Mouse (Mus musculus): ENCODE results near the gene Mss51. TPM values are rescaled to one million over a fixed set of nuclear protein-coding genes. Genes with fewer than 3 reads are reported as not detected.

The Mss51 gene
- 0.55 TPM in 2 replicates for polyA plus RNA-seq (2014; fragmentation: Nextera tagmentation; extraction: Ambion mirVana)

- no peaks in the 10 kb centered on the region for H3K9me3 ChIP-seq (ENCODE audit: control insufficient read depth, low read length)
- no peak within 1 kb of the TSS for H3K4me2 ChIP-seq (replicated peaks)
- no peak within 1 kb of the TSS for H3K27ac ChIP-seq
- no peak within 1 kb of the TSS for H3K4me3 ChIP-seq (replicated peaks; ENCODE audit: low read length)
- ATAC-seq (ENCODE audit: low FRiP score) (no peak), DNase-seq (ENCODE audit: low spot score) (no peak)
- 69% methylated on average over 2 of the region's 2 CpGs for WGBS
- H3K27me3 ChIP-seq (ENCODE audit: control insufficient read depth, insufficient read depth, low read length): no peaks in the 10 kb centered on the region
- no peak within 1 kb of the TSS for H3K9ac ChIP-seq
- H3K36me3 ChIP-seq (replicated peaks; ENCODE audit: control insufficient read depth, insufficient read depth): peaks cover 53% of the 10 kb centered on the region
- H3K4me1 ChIP-seq (replicated peaks; ENCODE audit: control insufficient read depth, insufficient read depth, low read length): no peaks in the 10 kb centered on the region
Observed at GRCm38 (mm10) chr14:20496603-20497002, at the start of gene Mss51. Gene Mss51 (minus strand): TSS chr14:20496901.

DNA sequence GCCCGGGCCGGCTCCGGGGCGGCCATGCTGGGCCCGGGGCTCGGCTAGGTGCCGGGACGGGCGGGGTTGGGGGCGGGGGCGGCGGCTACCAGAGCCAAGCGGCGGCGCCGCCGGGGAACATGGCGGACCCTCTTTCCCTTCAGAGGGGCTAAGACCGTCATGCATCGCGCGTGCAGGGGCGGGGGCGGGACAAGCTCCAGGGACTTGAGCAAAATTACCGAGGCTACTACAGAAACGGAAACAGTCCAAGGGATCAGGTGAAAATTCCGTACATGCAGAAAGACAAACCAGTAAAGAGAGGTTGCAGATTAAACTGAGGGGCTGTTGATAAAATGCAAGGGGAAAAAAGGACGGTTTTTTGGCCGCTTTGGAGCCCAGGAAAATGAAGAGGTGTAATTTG is 49.7 kb upstream of the Mss51 start, which contains the start of gene Ppp3cb:
Gene Ppp3cb, minus strand, starts transcription at position 159 of the 400 bp plus-strand sequence.
- whole genome bisulfite sequencing: under 1% methylated on average over 27 of the region's 29 CpGs
- Histone ChIP-seq H3K36me3 (replicated peaks; ENCODE audit: control insufficient read depth, insufficient read depth) (peaks cover 35% of the 10 kb centered on the region), H3K4me3 (replicated peaks; ENCODE audit: low read length) (peak within 1 kb of the TSS; percentile 96), H3K4me1 (replicated peaks; ENCODE audit: control insufficient read depth, insufficient read depth, low read length) (peaks cover 24% of the 10 kb centered on the region), H3K27me3 (ENCODE audit: control insufficient read depth, insufficient read depth, low read length) (no peaks in the 10 kb centered on the region), H3K27ac (peak within 1 kb of the TSS; percentile 92), H3K4me2 (replicated peaks) (peak within 1 kb of the TSS; percentile 76), H3K9me3 (ENCODE audit: control insufficient read depth, low read length) (no peaks in the 10 kb centered on the region), H3K9ac (peak within 1 kb of the TSS; percentile 98)
- ATAC-seq (ENCODE audit: low FRiP score) (peak; percentile 96), DNase-seq (ENCODE audit: low spot score) (peak; percentile 92)

GRCm38 (mm10) chr14:20545529-20546331 is 49.0 kb upstream of the Mss51 start:
- Histone ChIP-seq H3K27ac (peak overlapping the region; percentile 92), H3K9me3 (ENCODE audit: control insufficient read depth, low read length) (no peaks in the 10 kb centered on the region), H3K4me1 (replicated peaks; ENCODE audit: control insufficient read depth, insufficient read depth, low read length) (peaks cover 24% of the 10 kb centered on the region), H3K36me3 (replicated peaks; ENCODE audit: control insufficient read depth, insufficient read depth) (peaks cover 32% of the 10 kb centered on the region), H3K4me3 (replicated peaks; ENCODE audit: low read length) (peak overlapping the region; percentile 96), H3K27me3 (ENCODE audit: control insufficient read depth, insufficient read depth, low read length) (no peaks in the 10 kb centered on the region), H3K9ac (peak overlapping the region; percentile 98), H3K4me2 (replicated peaks) (peak overlapping the region; percentile 76)
- under 1% methylated on average over 53 of the region's 67 CpGs for WGBS
- DNase-seq (ENCODE audit: low spot score) (peak; percentile 73), ATAC-seq (ENCODE audit: low FRiP score) (peak; percentile 95)

DNA sequence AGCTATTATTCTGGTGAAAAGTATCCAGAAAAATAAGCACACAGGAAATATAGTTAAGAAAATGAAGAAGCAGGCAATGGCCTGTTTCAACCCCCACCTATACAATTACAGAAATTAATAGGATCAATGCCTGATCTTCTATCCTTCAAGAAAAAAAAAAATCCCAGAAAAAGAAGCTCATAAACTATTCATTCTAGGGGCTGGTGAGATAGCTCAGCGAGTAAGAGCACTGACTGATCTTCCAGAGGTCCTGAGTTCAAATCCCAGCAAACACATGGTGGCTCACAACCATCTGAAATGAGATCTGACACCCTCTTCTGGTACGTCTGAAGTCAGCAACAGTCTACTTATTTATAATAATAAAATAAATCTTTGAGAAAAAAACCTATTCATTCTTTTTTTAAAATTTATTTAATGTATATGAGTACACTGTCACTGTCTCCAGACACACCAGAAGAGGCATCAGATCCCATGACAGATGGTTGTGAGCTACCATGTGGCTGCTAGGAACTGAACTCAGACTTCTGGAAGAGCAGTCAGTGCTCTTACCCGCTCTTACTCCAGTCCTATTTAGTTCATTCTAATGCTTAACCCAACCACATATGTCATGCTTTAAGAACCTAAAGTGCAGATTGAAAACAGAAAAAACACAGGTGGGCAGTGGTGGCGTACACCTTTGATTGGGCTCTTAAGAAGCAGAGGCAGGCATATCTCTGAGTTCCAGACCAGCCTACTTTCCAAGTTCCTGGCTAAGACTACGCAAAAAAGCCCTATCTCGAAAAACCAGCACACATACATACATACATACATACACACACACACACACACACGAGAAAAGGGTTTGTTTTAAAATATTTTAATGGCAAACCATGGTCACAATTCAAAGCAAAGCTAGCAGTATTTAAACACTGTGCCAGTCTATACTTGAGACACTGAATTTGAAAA is 48.0 kb upstream of the Mss51 start:
- Histone ChIP-seq H3K4me3 (replicated peaks; ENCODE audit: low read length) (peak overlapping the region; percentile 96), H3K27me3 (ENCODE audit: control insufficient read depth, insufficient read depth, low read length) (no peaks in the 10 kb centered on the region), H3K4me2 (replicated peaks) (peak overlapping the region; percentile 76), H3K4me1 (replicated peaks; ENCODE audit: control insufficient read depth, insufficient read depth, low read length) (peaks cover 24% of the 10 kb centered on the region), H3K9ac (no peak overlapping the region), H3K27ac (no peak overlapping the region), H3K9me3 (ENCODE audit: control insufficient read depth, low read length) (no peaks in the 10 kb centered on the region), H3K36me3 (replicated peaks; ENCODE audit: control insufficient read depth, insufficient read depth) (peaks cover 22% of the 10 kb centered on the region)
- ATAC-seq (ENCODE audit: low FRiP score) (no peak), DNase-seq (ENCODE audit: low spot score) (no peak)
- 79% methylated on average over 7 of the region's 7 CpGs for WGBS

DNA sequence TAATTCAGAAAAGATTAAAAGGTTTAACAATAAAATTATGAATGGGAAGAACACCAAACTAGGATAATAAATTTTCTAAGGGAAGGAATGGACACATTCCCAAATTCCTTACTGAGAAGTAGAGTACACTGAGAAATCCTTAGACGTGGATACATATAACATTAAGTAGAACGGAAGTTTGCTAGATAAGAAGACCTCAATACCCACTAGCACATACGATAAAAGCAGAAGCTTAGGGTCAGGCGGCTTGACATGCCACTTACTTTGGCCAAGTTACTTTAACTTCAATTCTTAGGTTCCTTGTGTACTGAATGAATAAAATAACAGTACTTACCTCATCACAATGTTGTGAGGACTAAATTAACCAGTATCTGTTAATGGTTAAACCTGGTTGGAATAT is 32.9 kb upstream of the Mss51 start:
- Histone ChIP-seq H3K9me3 (ENCODE audit: control insufficient read depth, low read length) (no peaks in the 10 kb centered on the region), H3K4me2 (replicated peaks) (no peak overlapping the region)

DNA sequence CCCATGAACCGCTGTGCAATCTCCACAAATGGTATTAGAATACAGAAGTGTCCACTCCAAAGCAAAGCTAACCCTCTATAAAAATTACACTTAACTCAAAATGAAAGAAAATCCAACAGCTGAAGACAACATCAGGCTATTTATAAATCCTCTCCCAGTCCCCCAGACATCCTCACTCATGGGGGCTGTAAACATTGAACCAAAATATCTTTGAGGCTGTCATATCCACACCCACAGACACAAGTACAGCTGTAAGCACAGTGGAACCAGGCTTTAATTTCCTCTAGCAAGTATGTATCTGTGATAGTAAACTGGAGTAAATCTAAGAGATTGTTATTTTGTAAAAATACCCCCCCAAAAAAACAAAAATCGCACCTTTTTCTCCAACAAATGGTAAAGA is 23.5 kb upstream of the Mss51 start:
- no peak for ATAC-seq (ENCODE audit: low FRiP score)
- Histone ChIP-seq H3K4me2 (replicated peaks) (no peak overlapping the region), H3K36me3 (replicated peaks; ENCODE audit: control insufficient read depth, insufficient read depth) (peaks cover 55% of the 10 kb centered on the region), H3K9ac (no peak overlapping the region), H3K4me3 (replicated peaks; ENCODE audit: low read length) (no peak overlapping the region), H3K9me3 (ENCODE audit: control insufficient read depth, low read length) (no peaks in the 10 kb centered on the region), H3K27me3 (ENCODE audit: control insufficient read depth, insufficient read depth, low read length) (no peaks in the 10 kb centered on the region), H3K27ac (no peak overlapping the region), H3K4me1 (replicated peaks; ENCODE audit: control insufficient read depth, insufficient read depth, low read length) (no peaks in the 10 kb centered on the region)
- DNase-seq (ENCODE audit: low spot score): no peak
- WGBS: 96% methylated on average over 2 of the region's 2 CpGs

More for the DNA sequence above, 32.9 kb upstream of the Mss51 start:
- H3K36me3 ChIP-seq (replicated peaks; ENCODE audit: control insufficient read depth, insufficient read depth): no peaks in the 10 kb centered on the region; the same call in 1 of the 2 replicates
- 97% methylated on average over 4 of the region's 4 CpGs for WGBS
- H3K27me3 ChIP-seq (ENCODE audit: control insufficient read depth, insufficient read depth, low read length): no peaks in the 10 kb centered on the region
- no peak overlapping the region for H3K9ac ChIP-seq
- ATAC-seq (ENCODE audit: low FRiP score): no peak
- no peak overlapping the region for H3K27ac ChIP-seq
- H3K4me3 ChIP-seq (replicated peaks; ENCODE audit: low read length): no peak overlapping the region
- no peak for DNase-seq (ENCODE audit: low spot score)
- H3K4me1 ChIP-seq (replicated peaks; ENCODE audit: control insufficient read depth, insufficient read depth, low read length): no peaks in the 10 kb centered on the region

- Histone ChIP-seq H3K4me2 (replicated peaks) (no peak overlapping the region), H3K36me3 (replicated peaks; ENCODE audit: control insufficient read depth, insufficient read depth) (peaks cover 40% of the 10 kb centered on the region), H3K27me3 (ENCODE audit: control insufficient read depth, insufficient read depth, low read length) (no peaks in the 10 kb centered on the region), H3K9me3 (ENCODE audit: control insufficient read depth, low read length) (no peaks in the 10 kb centered on the region), H3K4me1 (replicated peaks; ENCODE audit: control insufficient read depth, insufficient read depth, low read length) (no peaks in the 10 kb centered on the region), H3K27ac (no peak overlapping the region), H3K4me3 (replicated peaks; ENCODE audit: low read length) (no peak overlapping the region), H3K9ac (no peak overlapping the region)
- 60% methylated on average over 2 of the region's 2 CpGs for WGBS
- no peak for DNase-seq (ENCODE audit: low spot score)
- no peak for ATAC-seq (ENCODE audit: low FRiP score)
Observed at GRCm38 (mm10) chr14:20508424-20508823, 11.7 kb upstream of the Mss51 start.

GRCm38 (mm10) chr14:20502966-20503365 is 6.3 kb upstream of the Mss51 start:
- Histone ChIP-seq H3K4me2 (replicated peaks) (no peak overlapping the region), H3K27me3 (ENCODE audit: control insufficient read depth, insufficient read depth, low read length) (no peaks in the 10 kb centered on the region), H3K27ac (no peak overlapping the region), H3K9me3 (ENCODE audit: control insufficient read depth, low read length) (no peaks in the 10 kb centered on the region), H3K9ac (no peak overlapping the region), H3K4me3 (replicated peaks; ENCODE audit: low read length) (no peak overlapping the region), H3K4me1 (replicated peaks; ENCODE audit: control insufficient read depth, insufficient read depth, low read length) (no peaks in the 10 kb centered on the region), H3K36me3 (replicated peaks; ENCODE audit: control insufficient read depth, insufficient read depth) (peaks cover 36% of the 10 kb centered on the region)
- 96% methylated on average over 10 of the region's 10 CpGs for WGBS
- ATAC-seq (ENCODE audit: low FRiP score): no peak
- no peak for DNase-seq (ENCODE audit: low spot score)

DNA sequence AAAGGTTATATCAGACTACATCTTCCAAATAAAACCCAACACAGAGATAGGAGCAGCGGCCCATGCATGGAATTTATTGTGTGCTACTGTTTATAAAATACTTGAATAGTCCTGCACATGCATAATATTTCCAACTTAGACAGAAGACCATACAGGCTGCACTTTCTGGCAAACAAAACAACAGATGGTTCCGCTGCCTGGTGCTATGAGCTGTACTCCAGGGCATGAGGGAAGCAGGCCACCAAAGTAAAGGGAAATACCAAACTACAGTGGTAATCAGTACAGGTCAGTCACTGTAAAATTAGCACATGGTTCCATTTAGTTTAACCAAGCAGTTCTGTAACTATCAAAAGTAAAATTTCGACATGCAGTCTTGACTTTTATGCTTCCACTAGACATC is 3.3 kb upstream of the Mss51 start:
- Histone ChIP-seq H3K27me3 (ENCODE audit: control insufficient read depth, insufficient read depth, low read length) (no peaks in the 10 kb centered on the region), H3K9ac (no peak overlapping the region), H3K4me1 (replicated peaks; ENCODE audit: control insufficient read depth, insufficient read depth, low read length) (no peaks in the 10 kb centered on the region), H3K36me3 (replicated peaks; ENCODE audit: control insufficient read depth, insufficient read depth) (peaks cover 52% of the 10 kb centered on the region), H3K27ac (no peak overlapping the region), H3K9me3 (ENCODE audit: control insufficient read depth, low read length) (no peaks in the 10 kb centered on the region), H3K4me2 (replicated peaks) (no peak overlapping the region), H3K4me3 (replicated peaks; ENCODE audit: low read length) (no peak overlapping the region)
- ATAC-seq (ENCODE audit: low FRiP score) (no peak), DNase-seq (ENCODE audit: low spot score) (no peak)
- WGBS: 91% methylated on average over 3 of the region's 3 CpGs
